Mouse (Mus musculus): ENCODE measurements around the gene Rpl9-ps6. TPM values are rescaled to one million over a fixed set of nuclear protein-coding genes. Genes with fewer than 3 reads are reported as not detected.

The Rpl9-ps6 gene
- total and polyA plus RNA-seq, 2 experiments from 2014 or later: 41.4 to 53.3 TPM

GRCm38 (mm10) chr19:32419069-32419468 lies 47.3 kb downstream of the Rpl9-ps6 start:
- 28% methylated on average over 3 of the region's 3 CpGs for WGBS

GRCm38 (mm10) chr19:32416692-32417317 lies 49.6 kb downstream of the Rpl9-ps6 start:
- 47% methylated on average over 7 of the region's 7 CpGs for WGBS
- no peaks in the 10 kb centered on the region for H3K36me3 ChIP-seq (replicated peaks; ENCODE audit: control insufficient read depth, insufficient read depth, low read length)
- no peak overlapping the region for H3K4me3 ChIP-seq (ENCODE audit: low read depth, low read length)
- H3K9me3 ChIP-seq (replicated peaks; ENCODE audit: control insufficient read depth, low read length): no peaks in the 10 kb centered on the region
- no peaks in the 10 kb centered on the region for H3K27me3 ChIP-seq (ENCODE audit: control insufficient read depth, insufficient read depth, low read length)
- ATAC-seq (ENCODE audit: insufficient read depth, low read depth) (no peak), DNase-seq (ENCODE audit: low spot score) (no peak)
- H3K9ac ChIP-seq (replicated peaks; ENCODE audit: low read depth, low read length): no peak overlapping the region
- no peak overlapping the region for H3K27ac ChIP-seq (ENCODE audit: low read depth)
- no peaks in the 10 kb centered on the region for H3K4me1 ChIP-seq (ENCODE audit: control insufficient read depth, insufficient read depth)
- no peak overlapping the region for H3K4me2 ChIP-seq (ENCODE audit: low read depth, low read length)
- TF ChIP-seq EP300 (IDR thresholded peaks at IDR 0.05; ENCODE audit: low read depth) (no peak), CTCF (IDR thresholded peaks at IDR 0.05; ENCODE audit: low read depth) (no peak)

More at GRCm38 (mm10) chr19:32419069-32419468, 47.3 kb downstream of the Rpl9-ps6 start:
- Histone ChIP-seq H3K9ac (replicated peaks; ENCODE audit: low read depth, low read length) (no peak overlapping the region), H3K27ac (ENCODE audit: low read depth) (no peak overlapping the region), H3K9me3 (replicated peaks; ENCODE audit: control insufficient read depth, low read length) (no peaks in the 10 kb centered on the region), H3K4me1 (ENCODE audit: control insufficient read depth, insufficient read depth) (no peaks in the 10 kb centered on the region), H3K4me3 (ENCODE audit: low read depth, low read length) (no peak overlapping the region), H3K36me3 (replicated peaks; ENCODE audit: control insufficient read depth, insufficient read depth, low read length) (no peaks in the 10 kb centered on the region), H3K27me3 (ENCODE audit: control insufficient read depth, insufficient read depth, low read length) (no peaks in the 10 kb centered on the region), H3K4me2 (ENCODE audit: low read depth, low read length) (no peak overlapping the region)
- TF ChIP-seq CTCF (IDR thresholded peaks at IDR 0.05; ENCODE audit: low read depth) (no peak), EP300 (IDR thresholded peaks at IDR 0.05; ENCODE audit: low read depth) (no peak)
- no peak for ATAC-seq (ENCODE audit: insufficient read depth, low read depth)
- DNase-seq (ENCODE audit: low spot score): no peak

Other genes with a start within 250 kb of the Rpl9-ps6 start
- 52.0 and 78.8 TPM in 2 replicates for gene Sgms1, start 76.9 kb downstream of the Rpl9-ps6 start, total RNA-seq (2014; rRNA removed; ENCODE audit: low replicate concordance)
- 29.4 and 31.1 TPM in 2 replicates for gene Sgms1, start 76.9 kb downstream of the Rpl9-ps6 start, polyA plus RNA-seq (2015; fragmentation: Nextera tagmentation; extraction: Ambion mirVana)
- gene Minpp1, start 19.2 kb upstream of the Rpl9-ps6 start, total RNA-seq (2014; rRNA removed; ENCODE audit: low replicate concordance): 66.2 and 84.1 TPM in 2 replicates
- 29.3 and 29.7 TPM in 2 replicates for gene Minpp1, start 19.2 kb upstream of the Rpl9-ps6 start, polyA plus RNA-seq (2015; fragmentation: Nextera tagmentation; extraction: Ambion mirVana)
- 5.3 and 9.0 TPM in 2 replicates for gene Papss2, start 129.2 kb upstream of the Rpl9-ps6 start, total RNA-seq (2014; rRNA removed; ENCODE audit: low replicate concordance)
- 1.5 and 2.0 TPM in 2 replicates for gene Papss2, start 129.2 kb upstream of the Rpl9-ps6 start, polyA plus RNA-seq (2015; fragmentation: Nextera tagmentation; extraction: Ambion mirVana)